ENCODE assay signal across 9 mouse cellular contexts in the genomic region with DNA sequence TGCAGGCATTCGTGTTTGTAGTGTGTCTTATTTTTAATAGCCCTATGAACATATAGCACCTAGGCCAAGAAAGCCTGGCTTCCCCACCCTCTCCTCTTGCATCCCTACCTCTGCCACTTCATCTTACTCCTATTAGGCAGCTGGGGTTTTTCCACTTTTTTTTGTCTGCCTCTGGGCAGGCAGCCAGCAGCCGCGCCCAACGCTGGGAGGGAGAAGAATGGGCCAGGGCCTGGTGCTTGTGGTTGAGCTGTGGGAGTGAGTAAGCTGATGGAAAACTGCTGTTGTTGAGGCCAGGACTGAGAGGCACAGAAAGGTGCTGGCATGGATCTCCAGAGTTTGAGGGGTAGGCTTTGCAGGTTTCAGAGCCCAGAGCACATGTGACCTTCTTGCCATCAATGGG. TPM values are rescaled to one million over a fixed set of nuclear protein-coding genes. Genes with fewer than 3 reads are reported as not detected.
A peak's percentile ranks its signal among the peaks of the same experiment; 100 is the strongest.
DNase-seq lines count a peak whose midpoint lies in the region; ATAC-seq and TF ChIP-seq lines count a peak whose summit lies in the region.
"Had no signal": no experiment of that assay in that cellular context is flagged by ENCODE, and none has a peak within 500 bp of the region (broad histone marks: within the 10 kb centered on the region; RNA-seq: fewer than 3 reads in every experiment).

No protein-coding gene starts in this region.

- H3K4me2 ChIP-seq in midbrain, embryonic 13.5 days (replicated peaks): no peak overlapping the region
- no peak overlapping the region for H3K4me2 ChIP-seq in intestine, embryonic 16.5 days (ENCODE audit: low read depth, low read length)
- H3K4me2 ChIP-seq in liver, postnatal 0 days (ENCODE audit: low read depth, low read length): no peak overlapping the region

- no peak overlapping the region for H3K9ac ChIP-seq in midbrain, embryonic 13.5 days (replicated peaks)
- no peak overlapping the region for H3K9ac ChIP-seq in intestine, embryonic 16.5 days (ENCODE audit: low read depth, low read length)
- no peak overlapping the region for H3K9ac ChIP-seq in liver, postnatal 0 days (replicated peaks)

- H3K4me1 ChIP-seq in midbrain, embryonic 13.5 days (replicated peaks): no peaks in the 10 kb centered on the region
- H3K4me1 ChIP-seq in midbrain, embryonic 10.5 days: no peaks in the 10 kb centered on the region
- H3K4me1 ChIP-seq in intestine, embryonic 16.5 days (ENCODE audit: control insufficient read depth, insufficient read depth, low read length): peaks cover 21% of the 10 kb centered on the region
- peaks cover 2% of the 10 kb centered on the region; the same call in 1 of the 2 replicates for H3K4me1 ChIP-seq in lung, adult 2 months (ENCODE audit: control insufficient read depth, insufficient read depth, low read length)
- H3K4me1 ChIP-seq in liver, postnatal 0 days (ENCODE audit: insufficient read depth): no peaks in the 10 kb centered on the region

- H3K36me3 ChIP-seq in midbrain, embryonic 13.5 days: no peaks in the 10 kb centered on the region
- H3K36me3 ChIP-seq in midbrain, embryonic 10.5 days: no peaks in the 10 kb centered on the region
- no peaks in the 10 kb centered on the region for H3K36me3 ChIP-seq in intestine, embryonic 16.5 days (ENCODE audit: control insufficient read depth, insufficient read depth, low read length)
- H3K36me3 ChIP-seq in liver, postnatal 0 days (replicated peaks; ENCODE audit: insufficient read depth, low read length): no peaks in the 10 kb centered on the region

- no peak for DNase-seq in midbrain, embryonic 10.5 days (ENCODE audit: low spot score)
- peak; percentile 92 for DNase-seq in brain, embryonic 14.5 days (ENCODE audit: low read depth)
- peak; percentile 86 for DNase-seq in gastrocnemius, postnatal 36 days
- DNase-seq in lung, adult 2 months: peak; percentile 79
- DNase-seq in skeletal muscle tissue, adult 2 months (ENCODE audit: low read depth, low spot score): peak; percentile 84
- no peak for DNase-seq in liver, postnatal 0 days

- intact Hi-C loops in gastrocnemius, postnatal 36 days (cut with DNase I): no loop called here

- H3K27ac ChIP-seq in midbrain, embryonic 13.5 days: no peak overlapping the region
- H3K27ac ChIP-seq in midbrain, embryonic 10.5 days (replicated peaks): no peak overlapping the region
- peak overlapping the region; percentile 61 for H3K27ac ChIP-seq in intestine, embryonic 16.5 days (ENCODE audit: low read length)
- no peak overlapping the region for H3K27ac ChIP-seq in liver, postnatal 0 days (ENCODE audit: low read depth)

- H3K27me3 ChIP-seq in midbrain, embryonic 13.5 days: no peaks in the 10 kb centered on the region
- H3K27me3 ChIP-seq in midbrain, embryonic 10.5 days (ENCODE audit: low read depth, poor library complexity, severe bottlenecking): no peaks in the 10 kb centered on the region
- no peaks in the 10 kb centered on the region for H3K27me3 ChIP-seq in intestine, embryonic 16.5 days (replicated peaks; ENCODE audit: control insufficient read depth, insufficient read depth, low read length)
- H3K27me3 ChIP-seq in liver, postnatal 0 days (ENCODE audit: insufficient read depth, low read length): no peaks in the 10 kb centered on the region

- no peak for TF ChIP-seq EP300 in liver, postnatal 0 days (IDR thresholded peaks at IDR 0.05; ENCODE audit: low read depth)

- no peak overlapping the region for H3K4me3 ChIP-seq in midbrain, embryonic 13.5 days (replicated peaks)
- no peak overlapping the region for H3K4me3 ChIP-seq in midbrain, embryonic 10.5 days
- H3K4me3 ChIP-seq in intestine, embryonic 16.5 days (ENCODE audit: low read length): no peak overlapping the region
- no peak overlapping the region for H3K4me3 ChIP-seq in lung, adult 2 months (replicated peaks; ENCODE audit: extremely low read depth, low read depth, low read length)
- H3K4me3 ChIP-seq in liver, postnatal 0 days (ENCODE audit: low read depth, low read length): no peak overlapping the region

- H3K9me3 ChIP-seq in midbrain, embryonic 13.5 days: no peaks in the 10 kb centered on the region
- H3K9me3 ChIP-seq in midbrain, embryonic 10.5 days (replicated peaks): no peaks in the 10 kb centered on the region
- no peaks in the 10 kb centered on the region for H3K9me3 ChIP-seq in intestine, embryonic 16.5 days (ENCODE audit: control insufficient read depth, low read length)
- H3K9me3 ChIP-seq in liver, postnatal 0 days (ENCODE audit: low read length): no peaks in the 10 kb centered on the region

- TF ChIP-seq POLR2A in brain, embryonic 14.5 days (IDR thresholded peaks at IDR 0.05; ENCODE audit: borderline replicate concordance, extremely low read depth, insufficient read depth, insufficient read length, poor library complexity, severe bottlenecking): no peak
- no peak for TF ChIP-seq POLR2A in lung, adult 2 months (IDR thresholded peaks at IDR 0.05; ENCODE audit: borderline replicate concordance, extremely low read depth, low read depth, low read length)

- no peak for TF ChIP-seq CTCF in brain, embryonic 14.5 days (IDR thresholded peaks at IDR 0.05; ENCODE audit: borderline replicate concordance, extremely low read depth, insufficient read depth, insufficient read length)
- no peak for TF ChIP-seq CTCF in lung, adult 2 months (IDR thresholded peaks at IDR 0.05; ENCODE audit: insufficient read depth, low read length)
- TF ChIP-seq CTCF in liver, postnatal 0 days (IDR thresholded peaks at IDR 0.05; ENCODE audit: low read depth): no peak

- 64% methylated on average over 4 of the region's 4 CpGs for WGBS in midbrain, embryonic 13.5 days
- 92% methylated on average over 4 of the region's 4 CpGs for WGBS in midbrain, embryonic 10.5 days
- 31% methylated on average over 4 of the region's 4 CpGs for WGBS in intestine, embryonic 16.5 days
- WGBS in lung, adult 2 months: 30% methylated on average over 4 of the region's 4 CpGs
- 84% methylated on average over 4 of the region's 4 CpGs for WGBS in liver, postnatal 0 days (ENCODE audit: insufficient replicate concordance)

- ATAC-seq in midbrain, embryonic 13.5 days: peak; percentile 70
- peak; percentile 61 for ATAC-seq in intestine, embryonic 16.5 days
- no peak for ATAC-seq in liver, postnatal 0 days

RNA-seq across cellular contexts. Expression of a gene that starts 0.8 kb away (rescaled TPM):
- 0.83 and 1.1 TPM in 2 replicates for polyA plus RNA-seq in midbrain, embryonic 13.5 days (2015; fragmentation: Nextera tagmentation; extraction: Ambion mirVana)
- 0.35 and 0.81 TPM in 2 replicates for polyA plus RNA-seq in midbrain, embryonic 10.5 days (2016; fragmentation: Nextera tagmentation; extraction: Ambion mirVana)
- 1.6 and 2.5 TPM in 2 replicates for polyA plus RNA-seq in brain, embryonic 14.5 days (2012; rRNA removed)
- 10 to 100 TPM; 16.4 to 16.5 TPM for total RNA-seq in gastrocnemius, postnatal 36 days (2021)
- 3.6 and 4.0 TPM in 2 replicates for polyA plus RNA-seq in intestine, embryonic 16.5 days (2015; fragmentation: Nextera tagmentation; extraction: Ambion mirVana)
- 28.9 and 51.0 TPM in 2 replicates for polyA plus RNA-seq in lung, adult 2 months (2012; rRNA removed)
- 4.0 and 4.6 TPM in 2 replicates for polyA plus RNA-seq in liver, postnatal 0 days (2015; fragmentation: Nextera tagmentation; extraction: Ambion mirVana)

RNA-seq across cellular contexts. Expression of a gene that starts 2.7 kb away (rescaled TPM):
- polyA plus RNA-seq in midbrain, embryonic 13.5 days (2015; fragmentation: Nextera tagmentation; extraction: Ambion mirVana): not detected in 2 replicates
- polyA plus RNA-seq in midbrain, embryonic 10.5 days (2016; fragmentation: Nextera tagmentation; extraction: Ambion mirVana): not detected in 2 replicates
- not detected in 2 replicates for polyA plus RNA-seq in brain, embryonic 14.5 days (2012; rRNA removed)
- not detected for total RNA-seq in gastrocnemius, postnatal 36 days (2021)
- polyA plus RNA-seq in intestine, embryonic 16.5 days (2015; fragmentation: Nextera tagmentation; extraction: Ambion mirVana): not detected in 2 replicates
- not detected in 2 replicates for polyA plus RNA-seq in lung, adult 2 months (2012; rRNA removed)
- not detected in 2 replicates for polyA plus RNA-seq in liver, postnatal 0 days (2015; fragmentation: Nextera tagmentation; extraction: Ambion mirVana)
- total RNA-seq: left cerebral cortex, postnatal 14 days had no signal

RNA-seq across cellular contexts. Expression of a gene that starts 3.9 kb away (rescaled TPM):
- polyA plus RNA-seq in midbrain, embryonic 13.5 days (2015; fragmentation: Nextera tagmentation; extraction: Ambion mirVana): not detected in 2 replicates
- not detected in 2 replicates for polyA plus RNA-seq in midbrain, embryonic 10.5 days (2016; fragmentation: Nextera tagmentation; extraction: Ambion mirVana)
- not detected in 2 replicates for polyA plus RNA-seq in brain, embryonic 14.5 days (2012; rRNA removed)
- under 1 TPM in 1 of 2 experiments, not detected in 1; 0.72 TPM for total RNA-seq in gastrocnemius, postnatal 36 days (2021)
- 13.2 and 16.0 TPM in 2 replicates for polyA plus RNA-seq in intestine, embryonic 16.5 days (2015; fragmentation: Nextera tagmentation; extraction: Ambion mirVana)
- not detected in 2 replicates for polyA plus RNA-seq in lung, adult 2 months (2012; rRNA removed)
- polyA plus RNA-seq in liver, postnatal 0 days (2015; fragmentation: Nextera tagmentation; extraction: Ambion mirVana): not detected in 2 replicates
- total RNA-seq: left cerebral cortex, postnatal 14 days had no signal

RNA-seq across cellular contexts. Expression of a gene that starts 8.3 kb away (rescaled TPM):
- polyA plus RNA-seq in midbrain, embryonic 13.5 days (2015; fragmentation: Nextera tagmentation; extraction: Ambion mirVana): 19.7 and 25.0 TPM in 2 replicates
- 14.0 and 23.4 TPM in 2 replicates for polyA plus RNA-seq in midbrain, embryonic 10.5 days (2016; fragmentation: Nextera tagmentation; extraction: Ambion mirVana)
- polyA plus RNA-seq in brain, embryonic 14.5 days (2012; rRNA removed): 22.2 and 26.1 TPM in 2 replicates
- 10 to 100 TPM; 61.9 to 77.2 TPM for total RNA-seq in gastrocnemius, postnatal 36 days (2021)
- 376 and 422 TPM in 2 replicates for polyA plus RNA-seq in intestine, embryonic 16.5 days (2015; fragmentation: Nextera tagmentation; extraction: Ambion mirVana)
- 439 and 454 TPM in 2 replicates for polyA plus RNA-seq in lung, adult 2 months (2012; rRNA removed)
- 49.1 and 55.6 TPM in 2 replicates for polyA plus RNA-seq in liver, postnatal 0 days (2015; fragmentation: Nextera tagmentation; extraction: Ambion mirVana)

RNA-seq across cellular contexts. Expression of a gene that starts 14.4 kb away (rescaled TPM):
- not detected in 2 replicates for polyA plus RNA-seq in midbrain, embryonic 13.5 days (2015; fragmentation: Nextera tagmentation; extraction: Ambion mirVana)
- polyA plus RNA-seq in midbrain, embryonic 10.5 days (2016; fragmentation: Nextera tagmentation; extraction: Ambion mirVana): not detected in 2 replicates
- polyA plus RNA-seq in brain, embryonic 14.5 days (2012; rRNA removed): not detected in 2 replicates
- not detected for total RNA-seq in gastrocnemius, postnatal 36 days (2021)
- not detected in 2 replicates for polyA plus RNA-seq in intestine, embryonic 16.5 days (2015; fragmentation: Nextera tagmentation; extraction: Ambion mirVana)
- polyA plus RNA-seq in lung, adult 2 months (2012; rRNA removed): not detected in 2 replicates
- polyA plus RNA-seq in liver, postnatal 0 days (2015; fragmentation: Nextera tagmentation; extraction: Ambion mirVana): not detected in 2 replicates
- total RNA-seq: left cerebral cortex, postnatal 14 days had no signal

Comparison
In these comparisons a context has a peak if more than half of its experiments do, and no peak if none do; other contexts are left out.
1. DNase-seq: peak in brain, embryonic 14.5 days (single experiment), gastrocnemius, postnatal 36 days (2 of 2), lung, adult 2 months (single experiment) and skeletal muscle tissue, adult 2 months (single experiment); none in midbrain, embryonic 10.5 days (single experiment) and liver, postnatal 0 days (single experiment).
2. RNA of a gene that starts 3.9 kb away (polyA plus RNA-seq): 13.2 to 16.0 TPM in intestine, embryonic 16.5 days; not detected in midbrain, embryonic 13.5 days, not detected in midbrain, embryonic 10.5 days, not detected in brain, embryonic 14.5 days, not detected in lung, adult 2 months and not detected in liver, postnatal 0 days; every median in the first group is over 10 times any median in the second.